Mouse (Mus musculus): Measurements from ENCODE around the gene Ampd3.

Gene Ampd3

DNA sequence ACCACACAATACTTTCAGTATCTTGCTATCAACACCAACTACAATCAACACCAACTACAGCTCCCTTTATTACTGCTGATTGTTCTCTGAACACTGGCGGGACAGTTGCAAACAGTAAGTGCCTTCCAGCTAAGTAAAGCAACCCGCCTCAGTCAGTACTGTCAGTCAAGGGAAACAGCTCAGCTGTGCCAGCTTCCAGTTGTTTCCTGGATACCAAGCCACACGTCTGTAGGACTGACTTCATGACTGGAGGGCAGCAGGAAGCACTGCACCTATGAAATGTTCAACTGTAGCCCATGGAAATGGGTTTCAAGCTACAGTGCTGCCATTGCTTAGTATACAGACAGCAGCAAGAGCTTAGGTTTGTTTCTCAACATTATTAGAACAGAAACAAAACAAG, 66.5 kb downstream of the Ampd3 start:
- in situ Hi-C loops (cut with MboI) = no loop called here

DNA sequence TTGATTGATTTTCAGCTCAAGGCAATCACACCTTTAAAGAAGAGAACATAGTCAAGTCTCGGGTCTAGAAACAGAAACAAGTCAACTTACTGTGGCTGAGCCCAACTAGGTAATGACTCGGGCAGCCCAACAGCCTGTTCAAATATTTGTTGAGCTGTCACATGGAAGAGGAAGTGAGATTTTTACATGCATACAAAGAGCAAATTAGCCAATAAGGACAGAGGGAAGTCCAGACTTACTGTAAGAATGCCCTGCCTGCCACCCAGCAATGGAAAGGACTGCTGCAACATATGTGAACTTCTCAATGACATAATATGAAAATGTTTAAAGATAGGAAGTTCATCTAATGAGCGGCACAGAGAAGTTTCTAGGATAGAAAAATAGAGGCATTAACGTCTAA, 72.3 kb downstream of the Ampd3 start:
- in situ Hi-C loops (cut with MboI) = no loop called here

DNA sequence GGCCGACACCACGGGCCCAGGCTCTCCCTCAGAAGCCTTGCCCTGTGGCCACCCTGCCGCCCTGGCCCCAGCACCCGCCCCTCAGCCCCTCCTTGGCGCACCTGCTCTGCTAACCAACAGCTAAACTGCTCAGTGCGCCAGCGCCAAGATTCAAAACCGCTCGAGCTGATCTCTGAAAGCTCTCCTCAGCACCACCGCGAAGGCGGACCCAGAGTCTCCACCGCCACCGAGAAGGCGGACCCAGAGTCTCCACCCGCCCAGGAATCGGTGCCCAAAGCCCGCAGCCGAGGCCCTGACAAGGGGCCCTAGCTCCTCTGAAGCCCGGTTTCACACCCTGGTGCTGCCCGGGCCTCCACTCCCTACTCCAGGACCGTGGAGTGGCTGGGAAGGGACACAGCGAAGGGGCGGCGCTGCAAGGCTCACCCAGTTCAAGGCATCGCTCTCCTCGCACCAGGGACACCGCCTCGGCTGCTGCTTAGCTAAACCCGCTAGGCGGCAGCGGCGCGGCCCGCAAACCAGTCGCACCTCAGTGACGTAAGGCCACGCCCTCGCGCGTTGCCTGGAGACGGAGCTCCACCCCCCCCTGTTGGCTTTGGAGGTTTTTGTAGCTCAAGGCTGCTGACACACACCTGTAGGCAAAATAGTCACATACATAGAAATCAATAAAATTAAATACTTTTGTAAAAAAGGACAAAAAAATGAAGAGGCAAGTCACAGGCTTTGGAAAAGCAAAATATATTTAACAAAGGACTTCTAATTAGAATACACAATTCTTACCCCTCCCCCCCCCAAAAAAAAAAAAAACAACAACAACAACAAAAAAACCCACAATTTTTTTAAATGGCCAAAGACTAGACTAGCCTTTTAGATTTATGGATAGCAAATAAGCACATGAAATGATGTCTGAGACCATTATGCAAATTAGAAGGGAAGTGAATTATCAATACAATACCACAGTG, 76.2 kb downstream of the Ampd3 start, which contains the start of gene Rnf141:
Gene Rnf141, minus strand, starts transcription at position 542 of the 959 bp plus-strand sequence.
- in situ Hi-C loops (cut with MboI) = no loop called here

DNA sequence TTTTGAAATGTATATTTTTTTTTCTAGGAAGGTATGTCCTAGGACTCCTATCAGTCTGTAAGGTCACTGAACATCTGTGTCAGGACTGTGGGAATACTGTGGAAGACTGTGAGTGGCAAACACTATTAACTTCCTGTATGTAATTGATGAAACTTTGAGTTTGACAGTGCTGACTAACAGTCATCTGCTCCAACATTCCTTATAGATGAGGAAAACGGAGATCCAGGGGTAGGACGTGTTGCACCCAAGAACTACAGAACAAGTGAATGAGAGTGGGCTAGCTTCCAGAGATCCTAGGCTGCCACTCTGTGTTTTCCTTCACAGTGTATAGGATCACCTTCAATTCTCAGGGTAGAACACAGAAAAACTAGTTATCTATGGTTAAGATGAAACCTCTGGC, 79.3 kb downstream of the Ampd3 start:
- in situ Hi-C loops (cut with MboI) = loop anchor here (5.0 kb wide), 1 partner anchor 75 kb away; no protein-coding TSS in a partner anchor

DNA sequence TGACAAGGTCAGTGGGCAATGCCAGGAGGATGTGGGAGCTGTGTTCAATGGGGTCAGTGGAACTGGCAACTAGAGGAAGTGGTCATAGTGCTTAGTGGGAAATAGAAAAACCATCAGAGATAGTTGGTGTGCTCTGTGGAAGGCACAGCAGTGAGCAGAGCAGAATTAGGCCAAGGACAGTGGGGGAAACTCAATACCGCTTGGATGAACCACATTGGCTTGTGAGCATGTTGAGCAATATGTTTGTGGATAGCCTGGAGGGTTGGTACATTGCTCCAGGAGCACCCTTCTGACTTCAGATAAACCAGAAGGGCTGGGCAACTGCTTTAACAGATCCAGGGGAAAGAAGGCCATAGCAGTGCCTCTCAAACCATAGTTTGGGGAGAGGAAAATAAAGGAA, 80.4 kb downstream of the Ampd3 start:
- in situ Hi-C loops (cut with MboI) = loop anchor here (5.0 kb wide), 1 partner anchor 74 kb away; no protein-coding TSS in a partner anchor

DNA sequence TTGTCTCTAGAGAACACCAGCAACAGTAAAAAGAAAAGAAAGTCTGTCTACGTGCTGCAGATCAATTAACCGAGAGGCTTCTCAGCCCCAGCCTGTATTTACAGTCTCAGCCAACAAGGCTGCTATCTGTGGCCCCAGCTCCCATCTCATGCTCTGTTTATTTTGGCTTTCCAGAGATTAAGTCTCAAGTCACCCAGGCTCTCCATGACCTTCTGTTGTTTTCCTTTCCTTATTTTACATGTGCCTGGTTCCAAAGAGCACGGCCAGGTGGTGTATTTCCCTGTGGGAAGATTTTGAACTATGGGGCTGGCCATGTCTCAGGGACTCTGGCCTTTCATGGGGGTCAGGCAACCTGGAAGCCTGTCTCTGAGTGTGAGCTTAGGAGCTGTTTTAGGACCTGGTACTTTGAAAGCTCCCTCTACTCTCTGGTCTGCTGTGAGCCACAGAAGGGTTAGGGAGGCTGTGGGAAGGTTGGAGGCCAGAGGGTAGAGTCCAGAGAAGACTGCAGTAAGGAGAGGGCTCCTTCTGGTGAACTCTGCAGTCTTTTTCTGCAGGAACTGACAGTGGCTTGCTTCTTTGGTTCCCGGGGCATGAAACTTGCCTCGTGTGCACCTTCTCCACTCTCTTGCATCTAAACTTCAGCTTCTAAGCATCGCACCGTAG, 83.7 kb downstream of the Ampd3 start:
- in situ Hi-C loops (cut with MboI) = no loop called here

DNA sequence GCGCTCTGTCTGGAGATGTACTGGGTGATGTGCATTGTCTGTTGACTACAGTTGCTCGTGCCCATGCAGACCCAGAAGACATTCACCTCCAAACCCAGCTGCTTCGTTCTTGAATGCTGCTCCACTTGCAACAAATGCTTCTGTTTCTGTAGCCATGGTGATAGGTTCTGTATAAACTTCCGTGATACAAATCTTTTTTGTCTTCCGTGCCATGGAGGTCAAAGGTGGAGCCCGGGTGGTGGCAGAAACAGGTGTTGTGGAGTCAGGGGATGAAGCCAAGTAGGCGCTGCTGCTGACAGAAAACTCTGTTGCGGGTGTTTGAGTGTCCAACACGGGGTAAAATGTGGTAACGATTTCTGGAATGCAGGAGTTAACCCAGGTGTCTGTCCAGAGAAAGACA, 85.6 kb downstream of the Ampd3 start:
- in situ Hi-C loops (cut with MboI) = no loop called here

DNA sequence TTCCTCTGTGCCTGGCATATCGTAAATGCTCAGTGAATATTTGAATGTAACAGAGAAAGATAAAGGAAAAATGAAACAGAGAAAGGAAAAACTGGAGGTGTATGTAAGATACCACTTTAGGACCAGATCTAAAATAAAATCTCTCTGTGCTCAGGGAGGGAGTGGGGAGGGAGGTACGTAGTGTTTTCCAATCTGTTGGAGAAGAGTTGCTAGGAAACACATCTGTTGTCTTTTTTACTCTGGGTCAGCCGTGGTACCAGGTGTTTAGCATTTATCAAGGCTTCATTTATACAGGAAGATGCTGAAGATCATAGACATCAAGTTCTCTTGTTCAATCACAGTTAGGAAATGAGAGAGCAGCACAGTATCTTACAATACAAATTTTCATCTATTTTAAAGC, 86.5 kb downstream of the Ampd3 start:
- in situ Hi-C loops (cut with MboI) = no loop called here

DNA sequence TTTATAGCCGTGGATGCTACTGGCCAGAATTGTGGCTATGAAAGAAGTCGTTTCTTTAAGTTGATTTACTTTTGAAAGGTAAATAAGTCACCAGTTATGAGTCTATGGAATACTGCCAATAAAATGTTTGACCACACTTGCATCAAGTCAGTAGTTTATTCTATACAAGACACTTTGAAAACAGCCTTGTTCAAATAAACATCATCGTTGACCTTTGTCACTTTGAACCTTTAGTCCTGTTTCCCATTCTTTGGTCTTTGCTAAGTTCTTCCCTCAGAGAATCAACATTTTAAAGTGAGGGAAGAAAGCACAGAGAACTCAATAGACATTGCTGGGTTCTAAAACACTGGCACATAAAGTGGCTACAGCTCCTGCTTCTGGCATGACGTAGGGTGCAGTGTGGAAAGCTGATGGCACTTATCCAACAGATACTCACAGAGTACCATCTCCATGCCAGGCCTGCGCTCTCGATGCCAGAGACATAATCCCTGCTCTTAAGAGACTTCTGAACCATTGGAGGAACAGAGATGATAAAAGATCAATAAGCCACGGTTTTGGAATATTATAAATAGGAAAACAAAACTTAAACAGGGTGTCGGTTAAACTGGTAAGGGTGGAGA, 87.0 kb downstream of the Ampd3 start:
- in situ Hi-C loops (cut with MboI) = no loop called here

DNA sequence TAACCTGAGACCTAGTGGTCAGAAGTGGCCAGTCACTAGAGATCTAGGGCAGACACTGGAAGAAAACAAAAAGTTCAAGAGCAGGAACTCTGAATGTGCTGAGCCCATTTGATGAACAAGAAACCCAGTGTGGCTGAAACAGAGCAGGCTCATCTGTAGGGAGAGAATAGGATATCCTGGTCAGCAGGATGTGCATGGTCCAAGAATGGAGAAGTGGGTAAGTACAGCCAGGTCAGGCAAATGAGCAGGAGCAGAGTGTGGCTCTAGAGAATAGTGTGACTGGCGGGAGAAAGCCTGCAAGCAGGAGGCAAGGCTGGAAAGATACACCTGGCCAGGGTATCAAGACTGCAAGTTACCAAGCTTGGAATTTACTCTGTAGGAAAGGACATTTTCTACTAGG, 87.6 kb downstream of the Ampd3 start:
- in situ Hi-C loops (cut with MboI) = no loop called here

DNA sequence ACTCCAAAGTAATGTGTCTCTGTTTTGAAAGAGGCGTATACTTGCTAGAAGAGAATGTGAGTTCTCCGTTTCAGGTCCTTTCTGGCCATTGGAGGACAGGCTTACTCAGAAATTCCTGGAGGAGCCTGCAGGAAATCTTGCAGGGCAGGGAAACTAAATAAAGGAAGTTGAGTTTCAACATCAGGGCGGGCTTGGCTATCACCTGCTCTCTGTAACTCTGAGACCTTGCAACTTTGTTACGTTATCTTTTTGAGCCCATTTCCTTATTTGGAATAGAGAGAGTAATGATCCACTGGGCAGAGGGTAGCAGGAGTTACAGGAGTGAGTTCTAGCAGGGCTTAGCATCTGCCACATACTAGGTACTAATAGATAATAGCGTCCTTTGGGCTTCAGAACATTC, 92.1 kb downstream of the Ampd3 start:
- in situ Hi-C loops (cut with MboI) = no loop called here

Data from mature B cell (primary cell).